Mouse (Mus musculus): ENCODE data around the gene Trabd2b. TPM values are rescaled to one million over a fixed set of nuclear protein-coding genes. Genes with fewer than 3 reads are reported as not detected.
A peak's percentile ranks its signal among the peaks of the same experiment; 100 is the strongest.

Trabd2b gene
- total and polyA plus RNA-seq, 3 experiments = 29.1 to 69.8 (median 60.1) TPM

DNA sequence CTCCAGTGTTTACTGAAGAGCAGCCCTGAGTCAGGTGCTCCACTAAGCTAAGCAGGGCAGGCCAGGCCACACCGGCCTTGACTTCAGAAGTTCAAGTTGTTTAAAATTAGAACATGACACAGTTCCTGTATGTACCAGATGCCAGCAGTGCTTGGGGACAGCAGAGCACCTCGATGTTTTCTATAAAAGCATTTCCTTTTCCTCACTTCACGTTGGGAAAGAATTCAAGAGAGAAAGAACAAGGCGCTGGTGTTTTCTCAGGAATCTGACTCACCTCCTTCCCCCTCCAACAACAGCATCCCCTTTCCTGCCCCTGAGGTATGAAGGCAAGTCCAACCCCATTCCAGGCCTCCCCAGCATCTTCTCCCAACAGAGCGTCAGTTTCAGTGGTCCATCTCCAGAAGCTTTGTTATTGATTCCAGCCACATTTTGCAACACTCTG is 108.8 kb downstream of the Trabd2b start:
- no peaks in the 10 kb centered on the region for H3K79me2 ChIP-seq (replicated peaks; ENCODE audit: control insufficient read depth, insufficient read depth, low read length)
- TF ChIP-seq EP300 (IDR thresholded peaks at IDR 0.05; ENCODE audit: insufficient read depth, low read depth, low read length) (peak; percentile 51; the same call in 1 of the 2 replicates), CTCF (IDR thresholded peaks at IDR 0.05) (no peak), POLR2A (IDR thresholded peaks at IDR 0.05; ENCODE audit: insufficient read depth, low read depth, low read length) (no peak)
- peaks cover 16% of the 10 kb centered on the region for H3K36me3 ChIP-seq (ENCODE audit: control insufficient read depth, insufficient read depth, low read length)
- H3K4me3 ChIP-seq = no peak overlapping the region
- no peaks in the 10 kb centered on the region for H3K27me3 ChIP-seq (ENCODE audit: control insufficient read depth, insufficient read depth, low read length)
- H3K9ac ChIP-seq (ENCODE audit: low read depth, low read length) = 0 out of 2 replicates have a peak overlapping the region, but pooled peaks have one; percentile 23
- peak; percentile 37 to 62 for DNase-seq
- 6% methylated on average over 5 of the region's 5 CpGs for WGBS
- H3K4me1 ChIP-seq (ENCODE audit: control insufficient read depth, insufficient read depth, low read length) = peaks cover 26% of the 10 kb centered on the region
- intact Hi-C loops (cut with DNase I) = loop anchor here (5.0 kb wide), 1 partner anchor 77 kb away; no protein-coding TSS in a partner anchor
- H3K27ac ChIP-seq = peak overlapping the region; percentile 59

DNA sequence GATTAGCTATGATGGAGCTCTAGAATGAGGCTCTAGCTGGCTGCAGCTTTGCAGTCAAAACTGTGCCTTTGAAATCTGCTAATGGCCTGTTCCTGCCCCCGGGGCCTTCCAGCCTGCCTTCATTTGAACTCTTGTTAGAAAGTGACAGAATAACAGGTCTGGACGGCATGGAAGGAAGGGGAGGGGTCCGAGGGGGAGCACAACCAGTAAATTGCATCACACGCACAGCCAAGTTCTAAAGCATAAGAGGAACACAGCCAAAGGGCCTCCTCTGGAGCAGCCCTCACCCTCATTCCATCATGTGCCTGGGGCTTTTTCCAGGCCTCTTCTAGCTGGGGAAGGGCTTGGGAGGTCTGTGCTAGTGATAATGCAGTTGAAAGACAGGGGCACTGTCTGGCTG is 110.1 kb downstream of the Trabd2b start:
- no peak overlapping the region for H3K4me3 ChIP-seq
- peak; percentile 21 to 32 for DNase-seq
- TF ChIP-seq EP300 (IDR thresholded peaks at IDR 0.05; ENCODE audit: insufficient read depth, low read depth, low read length) = no peak
- TF ChIP-seq CTCF (IDR thresholded peaks at IDR 0.05) = 0 out of 2 replicates have a peak, but pooled peaks have one; percentile 8
- no peaks in the 10 kb centered on the region for H3K27me3 ChIP-seq (ENCODE audit: control insufficient read depth, insufficient read depth, low read length)
- peak overlapping the region; percentile 59 for H3K27ac ChIP-seq
- intact Hi-C loops (cut with DNase I) = loop anchor here (5.0 kb wide), 1 partner anchor 76 kb away; no protein-coding TSS in a partner anchor
- no peak overlapping the region for H3K9ac ChIP-seq (ENCODE audit: low read depth, low read length)
- peaks cover 24% of the 10 kb centered on the region for H3K4me1 ChIP-seq (ENCODE audit: control insufficient read depth, insufficient read depth, low read length)
- H3K79me2 ChIP-seq (replicated peaks; ENCODE audit: control insufficient read depth, insufficient read depth, low read length) = no peaks in the 10 kb centered on the region
- 24% methylated on average over 4 of the region's 4 CpGs for WGBS
- H3K36me3 ChIP-seq (ENCODE audit: control insufficient read depth, insufficient read depth, low read length) = peaks cover 12% of the 10 kb centered on the region

DNA sequence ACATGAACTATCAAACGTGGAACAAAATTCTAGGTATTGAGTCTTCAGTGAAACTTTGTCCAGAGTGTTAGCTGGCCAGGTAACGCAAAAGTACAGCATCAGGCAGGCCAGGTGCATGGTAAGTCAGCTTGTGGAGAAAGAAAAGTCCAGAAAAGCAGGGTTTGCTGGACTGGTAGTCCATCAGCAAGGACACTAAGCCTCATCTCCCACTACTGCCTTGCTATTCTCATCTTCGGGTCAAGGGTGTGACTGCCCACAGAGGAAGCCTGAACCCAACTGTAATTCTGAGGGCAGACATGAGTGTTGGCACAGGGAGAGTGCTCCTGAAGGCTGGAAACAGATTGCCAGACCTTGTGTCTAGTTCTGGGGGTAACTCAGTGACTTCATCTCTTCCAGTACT is 111.5 kb downstream of the Trabd2b start:
- peaks cover 11% of the 10 kb centered on the region for H3K36me3 ChIP-seq (ENCODE audit: control insufficient read depth, insufficient read depth, low read length)
- H3K27me3 ChIP-seq (ENCODE audit: control insufficient read depth, insufficient read depth, low read length) = no peaks in the 10 kb centered on the region
- 92% methylated on average over 3 of the region's 3 CpGs for WGBS
- H3K4me1 ChIP-seq (ENCODE audit: control insufficient read depth, insufficient read depth, low read length) = peaks cover 18% of the 10 kb centered on the region
- H3K9ac ChIP-seq (ENCODE audit: low read depth, low read length) = no peak overlapping the region
- no peak overlapping the region for H3K4me3 ChIP-seq
- H3K79me2 ChIP-seq (replicated peaks; ENCODE audit: control insufficient read depth, insufficient read depth, low read length) = no peaks in the 10 kb centered on the region
- no peak overlapping the region for H3K27ac ChIP-seq
- DNase-seq = no peak
- intact Hi-C loops (cut with DNase I) = loop anchor here (5.0 kb wide), 1 partner anchor 74 kb away; no protein-coding TSS in a partner anchor
- TF ChIP-seq CTCF (IDR thresholded peaks at IDR 0.05) = no peak
- TF ChIP-seq EP300 (IDR thresholded peaks at IDR 0.05; ENCODE audit: insufficient read depth, low read depth, low read length) = no peak
- no peak for TF ChIP-seq POLR2A (IDR thresholded peaks at IDR 0.05; ENCODE audit: insufficient read depth, low read depth, low read length)

DNA sequence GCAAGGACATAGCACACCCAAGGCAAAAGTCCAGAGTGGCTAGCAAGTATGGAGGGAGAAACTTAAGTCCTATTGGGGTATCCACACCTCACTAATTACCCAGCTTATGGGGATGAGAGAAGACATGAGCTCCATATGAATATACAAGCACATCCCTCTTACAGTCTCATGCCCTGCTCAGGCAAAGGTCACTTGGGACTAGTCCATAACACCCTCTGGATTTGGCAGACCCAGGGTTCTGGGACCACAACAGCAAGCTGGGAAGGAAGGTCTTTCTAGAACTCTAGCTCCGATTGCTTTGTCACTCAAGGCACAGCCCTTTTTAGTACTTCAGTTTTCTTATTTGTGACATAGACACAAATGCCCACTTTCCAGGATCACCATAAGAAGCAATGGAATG is 112.0 kb downstream of the Trabd2b start:
- Histone ChIP-seq H3K27me3 (ENCODE audit: control insufficient read depth, insufficient read depth, low read length) (no peaks in the 10 kb centered on the region), H3K79me2 (replicated peaks; ENCODE audit: control insufficient read depth, insufficient read depth, low read length) (no peaks in the 10 kb centered on the region), H3K9ac (ENCODE audit: low read depth, low read length) (no peak overlapping the region), H3K4me1 (ENCODE audit: control insufficient read depth, insufficient read depth, low read length) (peaks cover 18% of the 10 kb centered on the region), H3K36me3 (ENCODE audit: control insufficient read depth, insufficient read depth, low read length) (peaks cover 11% of the 10 kb centered on the region), H3K4me3 (no peak overlapping the region), H3K27ac (no peak overlapping the region)
- peak in 1 of 2 experiments; percentile 9 for DNase-seq
- intact Hi-C loops (cut with DNase I) = loop anchor here (5.0 kb wide), 1 partner anchor 74 kb away; no protein-coding TSS in a partner anchor
- WGBS = 89% methylated on average over 1 of the region's 1 CpGs
- no peak for TF ChIP-seq EP300 (IDR thresholded peaks at IDR 0.05; ENCODE audit: insufficient read depth, low read depth, low read length)
- no peak for TF ChIP-seq POLR2A (IDR thresholded peaks at IDR 0.05; ENCODE audit: insufficient read depth, low read depth, low read length)
- no peak for TF ChIP-seq CTCF (IDR thresholded peaks at IDR 0.05)

DNA sequence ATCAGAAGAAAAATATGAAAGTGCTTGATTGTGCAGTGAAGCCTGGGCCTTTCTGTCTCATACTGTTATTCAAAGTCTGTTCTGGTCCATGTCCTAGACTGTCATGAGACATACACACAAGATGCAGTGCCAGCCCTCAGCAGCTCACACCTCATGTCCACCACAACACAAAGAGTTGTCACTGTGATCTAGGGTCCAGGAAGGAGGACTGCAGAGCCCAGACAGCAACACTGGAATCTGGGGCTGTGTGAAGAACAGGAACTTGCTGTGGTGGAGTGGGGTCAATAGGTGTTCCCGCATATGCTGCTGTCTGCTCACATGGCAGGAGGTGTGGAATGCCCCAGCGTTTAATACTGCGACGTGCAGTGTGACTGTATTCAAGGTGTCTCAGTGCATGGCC is 112.8 kb downstream of the Trabd2b start:
- no peaks in the 10 kb centered on the region for H3K79me2 ChIP-seq (replicated peaks; ENCODE audit: control insufficient read depth, insufficient read depth, low read length)
- H3K9ac ChIP-seq (ENCODE audit: low read depth, low read length) = no peak overlapping the region
- H3K4me3 ChIP-seq = no peak overlapping the region
- 58% methylated on average over 4 of the region's 4 CpGs for WGBS
- no peak for TF ChIP-seq CTCF (IDR thresholded peaks at IDR 0.05)
- no peak for TF ChIP-seq EP300 (IDR thresholded peaks at IDR 0.05; ENCODE audit: insufficient read depth, low read depth, low read length)
- TF ChIP-seq POLR2A (IDR thresholded peaks at IDR 0.05; ENCODE audit: insufficient read depth, low read depth, low read length) = no peak
- no peak overlapping the region for H3K27ac ChIP-seq
- peak in 1 of 2 experiments; percentile 11 for DNase-seq
- no peaks in the 10 kb centered on the region for H3K27me3 ChIP-seq (ENCODE audit: control insufficient read depth, insufficient read depth, low read length)
- intact Hi-C loops (cut with DNase I) = loop anchor here (5.0 kb wide), 1 partner anchor 73 kb away; no protein-coding TSS in a partner anchor
- peaks cover 11% of the 10 kb centered on the region for H3K36me3 ChIP-seq (ENCODE audit: control insufficient read depth, insufficient read depth, low read length)
- H3K4me1 ChIP-seq (ENCODE audit: control insufficient read depth, insufficient read depth, low read length) = peaks cover 17% of the 10 kb centered on the region

DNA sequence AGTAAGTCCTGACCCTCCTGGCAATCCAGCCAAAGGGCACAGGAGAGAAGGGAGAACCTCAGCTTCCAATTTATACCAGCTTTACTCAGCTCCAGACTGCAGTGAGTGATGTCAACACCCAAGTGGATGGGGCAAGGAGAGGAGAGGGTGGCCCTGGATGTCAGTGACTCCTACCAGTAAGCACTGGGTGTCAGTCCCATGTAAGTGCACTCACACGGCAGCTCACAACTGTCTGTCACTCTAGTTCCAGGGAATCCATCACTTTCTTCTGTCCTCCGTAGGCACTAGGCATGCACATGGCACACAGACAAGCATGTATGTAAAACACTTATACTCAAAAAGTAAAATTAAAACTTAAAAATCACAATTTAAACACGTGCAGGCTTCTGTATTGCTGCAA is 113.4 kb downstream of the Trabd2b start:
- WGBS = 85% methylated on average over 3 of the region's 3 CpGs
- Histone ChIP-seq H3K27me3 (ENCODE audit: control insufficient read depth, insufficient read depth, low read length) (no peaks in the 10 kb centered on the region), H3K36me3 (ENCODE audit: control insufficient read depth, insufficient read depth, low read length) (peaks cover 8% of the 10 kb centered on the region), H3K79me2 (replicated peaks; ENCODE audit: control insufficient read depth, insufficient read depth, low read length) (no peaks in the 10 kb centered on the region), H3K9ac (ENCODE audit: low read depth, low read length) (no peak overlapping the region), H3K27ac (no peak overlapping the region), H3K4me1 (ENCODE audit: control insufficient read depth, insufficient read depth, low read length) (peaks cover 14% of the 10 kb centered on the region), H3K4me3 (no peak overlapping the region)
- no peak for TF ChIP-seq POLR2A (IDR thresholded peaks at IDR 0.05; ENCODE audit: insufficient read depth, low read depth, low read length)
- TF ChIP-seq CTCF (IDR thresholded peaks at IDR 0.05) = no peak
- TF ChIP-seq EP300 (IDR thresholded peaks at IDR 0.05; ENCODE audit: insufficient read depth, low read depth, low read length) = no peak
- intact Hi-C loops (cut with DNase I) = loop anchor here (5.0 kb wide), 1 partner anchor 72 kb away; no protein-coding TSS in a partner anchor
- peak in 1 of 2 experiments; percentile 12 for DNase-seq

All from heart, adult 2 months (tissue).